Mouse (Mus musculus): ENCODE measurements at regions not wholly inside any gene's neighbourhood (a gene's known extent, or its start where the extent isn't known, plus 50 kb on each side); places are given as distances from the start of the nearest gene placed in this dataset.

DNA sequence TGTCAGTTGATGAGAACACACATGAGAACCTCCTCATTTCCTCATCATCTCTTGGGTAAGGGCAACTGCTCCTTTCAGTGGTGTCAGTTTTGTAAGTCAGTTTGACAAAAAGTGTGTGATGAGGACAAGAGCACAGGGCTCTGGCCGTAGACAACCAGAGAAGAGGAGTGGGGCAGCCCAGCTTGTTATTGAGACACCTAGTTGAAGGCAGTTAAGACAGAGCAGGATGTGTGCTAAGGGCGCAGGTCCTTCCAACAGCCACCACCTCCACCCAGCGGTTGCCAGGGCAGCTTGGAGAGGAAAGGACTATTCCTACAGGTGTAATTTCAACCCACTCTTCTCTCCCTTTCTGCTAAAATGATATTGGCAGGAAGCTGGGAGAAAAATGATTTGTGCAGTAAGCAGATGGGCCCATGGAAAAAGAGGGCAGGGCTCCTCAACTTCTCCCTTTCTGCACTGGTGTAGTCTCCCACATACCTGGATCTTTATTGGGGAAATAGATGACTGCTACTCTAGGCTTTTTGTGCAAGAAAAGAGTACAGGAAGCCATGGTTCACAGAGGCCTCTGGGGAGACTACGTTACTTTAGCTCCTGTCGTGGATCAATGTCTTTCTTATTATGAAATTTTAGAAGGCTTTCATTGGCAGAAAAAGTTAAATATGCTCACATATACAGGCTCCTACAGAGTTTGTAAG, 231.3 kb upstream of the Cited2 start:
- no peak for TF ChIP-seq CTCF (IDR thresholded peaks at IDR 0.05; ENCODE audit: extremely low read depth, insufficient read depth, insufficient read length, insufficient replicate concordance)
- TF ChIP-seq POLR2A (IDR thresholded peaks at IDR 0.05; ENCODE audit: low read depth, low read length), result no peak

Measured in spleen, adult 2 months (tissue).